Mouse (Mus musculus): ENCODE data around the gene Tchp.

- peak; percentile 59; the same call in 1 of the 2 replicates for TF ChIP-seq POLR2A (IDR thresholded peaks at IDR 0.05; ENCODE audit: control insufficient read depth, low read depth, low read length)
- TF ChIP-seq CTCF (IDR thresholded peaks at IDR 0.05; ENCODE audit: control insufficient read depth, insufficient read depth, insufficient replicate concordance, low read depth, low read length) = no peak
These were observed 16.7 kb upstream of the Tchp start, which contains the start of gene Gltp for GRCm38 (mm10) chr5:114690633-114691567.

Measured in testis, adult 2 months (tissue).